Mouse (Mus musculus) G1E (cell line): ENCODE data around the gene Cbx3.

Source experiments
- CTCF ChIP-seq: IDR thresholded peaks from 2 replicates; pipeline ENCODE4 v1.5.1; 2012; ENCODE audit warnings: low read depth, low read length, inconsistent platforms, mixed read lengths
- GATA1 ChIP-seq: IDR thresholded peaks from 2 replicates; pipeline ENCODE4 v1.6.1; 2012; ENCODE audit warnings: borderline replicate concordance, low read length, inconsistent platforms, mixed read lengths
- GATA2 ChIP-seq: IDR thresholded peaks from 2 replicates; pipeline ENCODE4 v1.6.1; 2012; ENCODE audit warnings: low read depth, low read length, inconsistent platforms, borderline replicate concordance
- POLR2AphosphoS5 ChIP-seq: IDR thresholded peaks from 2 replicates; pipeline ENCODE4 v1.6.1; 2012; ENCODE audit warnings: low read depth, low read length, inconsistent platforms; ENCODE audit not compliant: insufficient replicate concordance

DNA sequence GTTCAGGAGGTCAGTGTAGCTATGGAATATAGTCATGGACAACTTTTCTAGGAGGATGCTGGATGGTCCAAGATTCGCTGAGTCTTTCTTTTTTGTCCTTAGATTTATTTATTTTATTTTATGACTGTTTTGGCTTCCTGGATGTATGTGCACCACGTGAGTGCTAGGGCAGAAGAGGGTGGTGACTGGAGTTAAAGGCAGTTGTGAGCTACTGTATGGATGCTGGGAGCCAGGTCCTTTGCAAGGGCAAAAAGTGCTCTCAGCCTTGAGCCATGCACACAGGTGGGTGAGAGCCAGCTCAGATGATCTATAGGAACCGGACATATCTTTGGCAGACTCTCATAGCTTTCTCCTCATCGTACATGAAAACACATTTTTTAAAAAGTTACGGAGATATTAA lies 53.1 kb downstream of the Cbx3 start:
- no peak for TF ChIP-seq POLR2AphosphoS5
- no peak for TF ChIP-seq GATA1
- no peak for TF ChIP-seq GATA2
- TF ChIP-seq CTCF, result no peak
